Mouse (Mus musculus) layer of hippocampus, postnatal 14 days (tissue): Measurements from ENCODE around the gene Cyp27b1. TPM values are rescaled to one million over a fixed set of nuclear protein-coding genes. Genes with fewer than 3 reads are reported as not detected.
A peak's percentile ranks its signal among the peaks of the same experiment; 100 is the strongest.

Experiments
- DNase-seq, 2 experiments: peaks; one replicate each; pipeline ENCODE4 v3.0.0; 2021 to 2022; ENCODE audit warnings: low spot score in 2 of 2, mixed read lengths in 1 of 2
- long read RNA-seq, 2 experiments: library from polyadenylated mRNA; stranded (forward); transcript quantifications; one replicate each; pipeline ENCODE4 v2.0.0; 2021
- total RNA-seq, 2 experiments: library from RNA; stranded (reverse); gene quantifications; 2 replicates each; pipeline ENCODE4 v1.2.3; 2021

Cyp27b1 gene
- 1 to 10 TPM in 1 of 2 experiments, under 1 TPM in 1; 0.74 to 1.0 TPM for total RNA-seq
- long read RNA-seq, experiment 1, result 0 reads
- long read RNA-seq, experiment 2, result 0 reads

- no peak for DNase-seq
These were observed at the start of gene Cyp27b1 for GRCm38 (mm10) chr10:127047954-127048353. Gene Cyp27b1 (plus strand): TSS chr10:127048250.

DNA sequence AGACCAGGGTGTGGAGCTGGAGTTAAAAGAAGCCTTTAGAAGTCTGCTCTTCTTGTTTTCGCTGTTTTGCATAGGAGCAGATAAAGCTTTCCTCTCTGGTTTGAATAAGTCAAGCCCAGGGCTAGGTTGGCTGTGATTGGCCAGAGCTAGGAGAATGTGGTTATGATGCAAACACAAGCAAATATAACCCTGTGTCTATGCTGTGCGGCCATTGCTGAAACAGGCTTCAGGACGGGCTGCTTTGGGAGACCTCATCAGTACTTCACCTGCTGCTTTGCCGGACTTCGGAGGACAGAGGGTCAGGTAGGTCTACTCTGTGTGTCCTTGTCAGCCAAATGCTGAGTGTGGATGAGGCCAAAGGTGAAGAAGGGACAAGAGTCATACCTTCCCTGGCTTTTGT, 47.5 kb upstream of the Cyp27b1 start, which contains the start of gene Avil:
TSS of gene Avil (plus strand) at position 181 of the 400 bp plus-strand sequence.
- DNase-seq, result no peak

DNA sequence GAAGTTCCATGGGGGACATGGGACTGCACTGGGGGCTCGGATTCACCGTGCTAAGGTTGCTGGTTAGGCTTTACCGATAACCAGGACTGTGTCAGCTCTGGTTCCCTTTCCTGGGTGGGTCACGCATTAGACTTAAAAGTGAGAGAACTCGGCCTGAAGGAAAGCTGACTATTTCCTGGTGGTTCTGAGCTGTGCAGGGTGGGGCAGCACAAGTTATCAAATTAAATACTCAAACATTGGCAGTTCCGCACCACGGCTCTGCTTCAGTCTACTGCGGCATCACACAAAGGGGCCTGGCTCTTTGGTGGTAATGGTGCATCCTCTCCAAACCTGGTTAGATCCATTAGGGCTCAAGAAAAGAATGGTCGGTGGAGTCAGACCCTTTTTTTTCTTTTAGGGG, 46.8 kb upstream of the Cyp27b1 start:
- DNase-seq, result no peak

DNA sequence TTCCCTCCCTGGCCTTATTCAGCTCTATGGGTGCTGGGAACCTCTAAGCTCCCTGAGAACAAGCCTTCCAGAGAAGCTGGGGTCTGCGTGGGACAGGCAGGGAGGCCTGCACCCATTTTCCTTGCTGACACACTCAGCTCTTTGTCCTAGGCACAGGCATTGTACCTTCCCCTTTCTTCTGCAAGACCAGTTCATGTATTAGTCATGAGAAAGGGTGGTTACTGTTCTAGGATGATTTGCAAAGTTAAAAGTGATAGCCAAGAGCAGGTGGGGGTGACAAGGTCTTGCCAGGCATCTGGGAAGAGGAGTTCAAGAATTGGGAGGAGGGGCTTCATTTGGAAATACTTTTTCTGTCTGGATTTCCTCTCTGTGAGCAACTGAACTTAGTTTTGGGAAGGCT, 46.0 kb upstream of the Cyp27b1 start:
- DNase-seq, result no peak

DNA sequence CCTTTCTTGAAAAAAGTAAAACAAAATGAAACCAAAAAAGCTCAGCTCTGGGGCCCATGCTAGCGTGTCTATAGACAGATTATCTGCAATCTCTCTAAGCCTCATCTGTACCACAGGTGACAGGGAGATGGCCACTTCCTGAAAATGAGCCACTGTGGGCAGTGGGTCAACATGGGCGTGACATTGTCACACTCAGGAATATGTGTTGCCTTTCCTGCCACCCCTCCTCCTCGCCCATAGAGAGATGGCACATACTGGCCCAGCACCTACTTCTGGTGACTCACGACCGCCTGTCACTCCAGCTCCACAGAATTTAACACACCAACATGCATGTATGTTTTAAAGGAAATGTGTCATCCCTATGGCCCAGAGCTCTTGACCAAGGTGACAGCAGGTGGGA, 45.3 kb upstream of the Cyp27b1 start:
- no peak for DNase-seq

DNA sequence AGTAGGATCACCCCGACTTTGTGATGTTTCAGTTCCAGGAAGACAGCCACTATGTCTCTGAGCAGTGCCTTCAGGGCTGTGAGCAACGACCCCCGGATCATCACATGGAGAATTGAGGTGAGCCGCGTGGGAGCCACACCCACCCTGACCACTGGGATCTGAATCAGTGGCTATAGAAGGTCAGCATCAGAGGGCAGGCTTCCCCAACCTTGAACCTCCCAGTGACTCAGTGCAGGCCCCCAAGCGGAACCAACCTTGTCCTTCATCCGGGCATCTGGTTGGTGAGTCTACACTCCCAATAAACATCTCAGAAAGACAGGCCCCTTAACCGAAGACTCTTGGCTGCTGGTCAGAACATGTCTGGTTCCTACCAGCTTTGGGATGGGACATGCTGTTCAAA, 44.7 kb upstream of the Cyp27b1 start:
- no peak for DNase-seq

DNA sequence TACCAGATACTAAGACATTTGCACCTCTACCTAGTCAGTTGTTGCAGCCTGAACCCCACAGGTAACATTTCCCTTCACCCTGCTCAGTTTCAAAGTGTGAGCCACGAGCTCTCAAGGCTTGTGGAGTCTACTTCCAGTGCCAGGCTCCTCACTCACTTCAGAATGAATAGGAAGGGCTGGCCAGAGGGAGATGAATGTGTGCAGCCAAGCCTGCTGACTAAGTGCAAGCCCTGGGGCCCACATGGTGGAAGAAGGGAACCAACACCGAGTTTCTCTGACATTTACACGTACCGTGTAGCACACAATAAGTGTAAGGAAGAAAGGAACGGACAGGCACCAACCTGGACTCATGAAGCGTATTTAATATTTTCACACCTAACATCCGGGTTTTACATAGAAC, 44.2 kb upstream of the Cyp27b1 start:
- no peak for DNase-seq

DNA sequence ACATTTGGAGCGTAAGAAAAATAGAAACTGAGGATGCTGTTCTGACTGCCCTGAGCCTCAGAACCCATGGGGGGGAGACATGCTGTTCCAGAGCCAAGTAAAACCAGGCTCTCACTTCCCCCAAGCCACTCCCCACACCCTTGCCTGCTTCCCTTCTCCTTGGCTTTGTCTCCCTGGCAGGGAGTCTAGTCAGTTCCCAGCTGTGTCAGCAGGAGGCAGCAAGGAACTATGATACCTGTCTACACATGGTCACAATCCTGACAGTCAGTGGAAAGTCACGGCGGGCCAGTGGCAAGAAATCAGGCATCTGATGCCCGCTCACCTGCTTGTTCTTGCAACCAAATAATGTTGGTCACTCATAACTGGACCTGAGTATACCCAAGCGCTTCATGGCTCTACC, 31.6 kb upstream of the Cyp27b1 start:
- DNase-seq, result no peak

DNA sequence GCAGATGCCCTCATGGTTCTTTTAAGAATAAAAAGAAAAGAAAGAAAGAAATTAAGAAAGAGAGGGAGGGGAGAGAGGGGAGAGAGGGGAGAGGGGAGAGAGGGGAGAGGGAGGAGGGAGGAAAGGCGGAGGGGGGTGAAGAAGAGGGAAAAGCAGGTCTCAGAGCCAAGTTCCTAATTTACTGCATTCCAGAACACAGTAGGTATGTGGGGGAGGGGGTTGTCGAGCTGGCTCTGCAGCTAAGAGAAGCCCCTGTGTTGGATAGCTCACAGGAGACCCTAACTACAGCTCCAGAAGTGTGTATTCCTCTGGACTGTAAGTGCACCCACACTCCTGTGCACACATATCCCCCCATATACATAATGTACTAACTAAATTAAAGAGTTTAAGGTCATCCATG, 31.0 kb upstream of the Cyp27b1 start:
- DNase-seq, result no peak

DNA sequence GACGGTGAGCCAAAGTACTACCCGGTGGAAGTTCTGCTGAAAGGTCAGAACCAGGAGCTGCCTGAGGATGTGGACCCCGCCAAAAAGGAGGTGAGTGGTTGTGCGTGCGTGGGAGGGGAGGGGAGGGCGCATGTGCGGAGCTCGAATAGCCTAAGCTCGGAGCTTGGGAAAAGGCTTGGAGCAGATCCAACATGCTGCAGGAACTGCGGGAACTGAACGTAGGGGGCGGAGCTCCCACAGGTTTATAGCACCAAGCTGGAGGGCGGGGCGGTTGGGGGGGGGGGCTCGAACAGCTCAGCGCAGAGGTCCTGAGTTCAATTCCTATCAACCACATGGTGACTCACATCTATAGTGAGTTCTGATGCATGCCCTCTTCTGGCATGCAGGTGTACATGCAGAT, 29.6 kb upstream of the Cyp27b1 start:
- DNase-seq, result no peak

GRCm38 (mm10) chr10:127030336-127031296, 17.4 kb upstream of the Cyp27b1 start, which contains the start of gene Tsfm:
Gene Tsfm (minus strand): TSS chr10:127030840.
- DNase-seq, result peak; percentile 87 to 94

GRCm38 (mm10) chr10:127033301-127033741, 14.7 kb upstream of the Cyp27b1 start:
- DNase-seq, result no peak

- no peak for DNase-seq
These were observed 11.8 kb upstream of the Cyp27b1 start for GRCm38 (mm10) chr10:127036273-127036672.

DNA sequence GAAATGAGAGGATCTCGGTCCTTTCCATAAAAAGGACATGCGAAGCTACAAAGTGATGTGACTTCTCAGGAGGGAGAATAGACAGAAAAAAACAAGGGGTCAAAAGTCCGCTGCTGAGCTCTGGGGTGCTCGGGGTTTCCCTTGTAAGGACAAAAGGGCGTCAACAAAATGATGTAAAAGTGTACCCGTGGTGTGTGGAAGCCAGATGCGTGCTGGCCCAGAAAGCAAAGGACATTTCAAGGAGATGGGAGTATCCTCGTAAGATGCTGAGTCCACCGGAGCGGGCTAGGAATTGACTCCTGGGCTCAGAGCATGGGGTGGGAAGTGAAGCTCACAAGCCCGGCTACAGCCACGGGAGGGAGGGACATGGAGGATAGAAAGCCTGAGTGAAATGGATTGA, 10.4 kb upstream of the Cyp27b1 start:
- no peak for DNase-seq

DNA sequence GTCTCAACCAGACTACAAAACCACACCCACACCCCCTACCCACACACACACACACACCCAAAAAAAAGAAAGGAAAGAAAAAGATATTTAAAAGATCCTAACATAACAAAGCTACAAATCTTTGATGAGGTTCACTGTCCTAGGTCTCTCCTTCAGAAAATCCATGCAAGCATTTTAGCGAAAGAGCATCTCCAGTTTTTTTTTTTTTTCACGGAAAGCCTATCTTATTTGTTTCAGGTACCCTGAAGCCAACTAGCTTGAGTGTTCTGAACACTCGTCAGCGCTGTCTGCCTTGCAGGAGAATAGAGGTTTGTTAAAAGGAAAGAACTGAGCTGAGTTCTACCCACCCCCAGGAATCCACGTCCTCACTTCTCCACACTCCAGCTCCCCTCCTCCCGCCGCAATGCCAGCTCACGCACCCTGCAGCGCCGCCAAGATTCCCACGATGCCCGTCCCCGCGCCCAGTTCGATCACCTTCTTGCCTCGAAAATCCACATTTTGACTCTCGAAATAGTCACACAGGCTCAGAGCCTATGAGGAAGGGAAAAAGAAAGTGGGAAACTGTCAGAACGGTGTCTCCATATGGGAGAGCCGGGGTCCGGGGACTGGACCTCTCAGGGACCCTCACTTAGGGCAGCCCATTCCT, 7.4 kb upstream of the Cyp27b1 start:
- DNase-seq, result no peak

GRCm38 (mm10) chr10:127041274-127041766, 6.7 kb upstream of the Cyp27b1 start, which contains the start of the genes Mettl1 and Eef1akmt3:
Gene Mettl1 (plus strand): TSS chr10:127041414.
Gene Eef1akmt3 (minus strand): TSS chr10:127041513.
- no peak for DNase-seq

DNA sequence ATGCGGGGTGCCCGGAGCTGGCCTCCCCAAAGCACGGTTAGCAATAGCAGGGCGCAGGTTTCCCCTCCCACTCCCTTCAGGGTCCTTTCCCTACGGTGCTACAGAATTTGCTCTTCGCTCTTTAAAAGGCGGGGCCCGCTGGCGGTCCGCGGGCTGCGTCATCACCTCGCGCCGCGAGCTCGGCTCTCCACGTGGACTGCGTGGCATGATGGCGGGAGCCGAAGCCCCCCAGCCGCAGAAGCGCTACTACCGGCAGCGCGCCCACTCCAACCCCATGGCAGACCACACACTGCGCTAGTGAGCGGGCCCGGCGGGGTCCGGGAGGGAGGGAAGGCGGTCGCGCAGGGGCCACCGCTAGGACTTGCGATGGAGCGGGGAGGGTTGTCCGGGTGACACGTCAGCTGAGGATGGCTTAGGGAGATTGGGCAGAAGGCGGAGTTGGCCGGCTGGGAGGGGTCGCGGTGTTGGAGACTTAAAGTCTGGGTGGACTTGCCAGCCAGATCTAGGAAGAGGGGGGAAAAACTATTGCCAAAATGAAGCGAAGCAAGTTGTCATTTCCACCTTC, 6.2 kb upstream of the Cyp27b1 start:
- DNase-seq, result peak; percentile 91 to 93

- DNase-seq, result no peak
These were observed 5.5 kb upstream of the Cyp27b1 start for GRCm38 (mm10) chr10:127042468-127043115.

DNA sequence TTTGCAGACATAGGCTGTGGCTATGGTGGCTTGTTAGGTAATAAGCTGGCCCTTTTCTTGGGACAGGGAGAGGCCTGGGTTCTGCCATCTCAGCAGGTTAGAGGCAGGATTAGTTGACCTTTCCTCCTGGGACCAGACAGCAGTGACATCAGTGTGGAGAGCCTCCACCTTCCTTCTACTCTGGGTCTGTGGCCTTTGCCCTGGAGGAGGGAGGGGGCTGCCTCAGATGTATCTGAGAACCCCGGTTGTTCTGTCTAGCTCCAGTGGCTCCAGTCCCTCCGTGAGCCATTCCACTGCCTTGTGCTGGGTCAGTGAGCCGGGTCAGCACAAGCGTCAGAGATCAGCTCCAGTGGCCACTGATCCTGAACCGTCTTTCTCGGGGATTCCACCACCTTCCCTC, 4.9 kb upstream of the Cyp27b1 start:
- no peak for DNase-seq

- DNase-seq, result no peak
These were observed 751 bp downstream of the Cyp27b1 start for GRCm38 (mm10) chr10:127048608-127049394.
